Mouse (Mus musculus): ENCODE data around the gene Ramp1. TPM values are rescaled to one million over a fixed set of nuclear protein-coding genes. Genes with fewer than 3 reads are reported as not detected.

The Ramp1 gene
- total and polyA plus RNA-seq, 2 experiments from 2014 or later, result 44.1 to 46.8 TPM

GRCm38 (mm10) chr1:91257918-91258317 is 78.3 kb downstream of the Ramp1 start:
- ATAC-seq (no peak), DNase-seq (ENCODE audit: low spot score) (no peak)
- Histone ChIP-seq H3K9ac (replicated peaks; ENCODE audit: low read length) (no peak overlapping the region), H3K27me3 (ENCODE audit: insufficient read depth, low read length) (no peaks in the 10 kb centered on the region), H3K36me3 (ENCODE audit: insufficient read depth, low read length) (0 out of 2 replicates have a peak, but pooled peaks cover 4% of the 10 kb centered on the region), H3K4me1 (ENCODE audit: insufficient read depth, low read length) (no peaks in the 10 kb centered on the region), H3K4me3 (ENCODE audit: low read length) (no peak overlapping the region), H3K9me3 (ENCODE audit: low read length) (no peaks in the 10 kb centered on the region), H3K27ac (no peak overlapping the region), H3K4me2 (ENCODE audit: low read depth, low read length) (no peak overlapping the region)
- TF ChIP-seq CTCF (IDR thresholded peaks at IDR 0.05; ENCODE audit: low read depth), result no peak

- TF ChIP-seq CTCF (IDR thresholded peaks at IDR 0.05; ENCODE audit: low read depth), result no peak
- Histone ChIP-seq H3K27ac (no peak overlapping the region), H3K4me2 (ENCODE audit: low read depth, low read length) (no peak overlapping the region), H3K9ac (replicated peaks; ENCODE audit: low read length) (no peak overlapping the region), H3K36me3 (ENCODE audit: insufficient read depth, low read length) (0 out of 2 replicates have a peak, but pooled peaks cover 5% of the 10 kb centered on the region), H3K4me3 (ENCODE audit: low read length) (no peak overlapping the region), H3K4me1 (ENCODE audit: insufficient read depth, low read length) (no peaks in the 10 kb centered on the region), H3K9me3 (ENCODE audit: low read length) (no peaks in the 10 kb centered on the region), H3K27me3 (ENCODE audit: insufficient read depth, low read length) (no peaks in the 10 kb centered on the region)
- ATAC-seq (no peak), DNase-seq (ENCODE audit: low spot score) (no peak)
- 94% methylated on average over 5 of the region's 5 CpGs for WGBS
These were observed 80.2 kb downstream of the Ramp1 start for GRCm38 (mm10) chr1:91259794-91260193.

- no peak overlapping the region for H3K4me2 ChIP-seq (ENCODE audit: low read depth, low read length)
- DNase-seq (ENCODE audit: low spot score) (no peak), ATAC-seq (no peak)
- peaks cover 8% of the 10 kb centered on the region; the same call in 1 of the 2 replicates for H3K36me3 ChIP-seq (ENCODE audit: insufficient read depth, low read length)
- no peaks in the 10 kb centered on the region for H3K27me3 ChIP-seq (ENCODE audit: insufficient read depth, low read length)
- H3K9me3 ChIP-seq (ENCODE audit: low read length), result no peaks in the 10 kb centered on the region
- no peak for TF ChIP-seq CTCF (IDR thresholded peaks at IDR 0.05; ENCODE audit: low read depth)
- no peak overlapping the region for H3K4me3 ChIP-seq (ENCODE audit: low read length)
- no peak overlapping the region for H3K9ac ChIP-seq (replicated peaks; ENCODE audit: low read length)
- no peak overlapping the region for H3K27ac ChIP-seq
- no peaks in the 10 kb centered on the region for H3K4me1 ChIP-seq (ENCODE audit: insufficient read depth, low read length)
- 84% methylated on average over 7 of the region's 7 CpGs for WGBS
These were observed 82.9 kb downstream of the Ramp1 start for GRCm38 (mm10) chr1:91262508-91262907.

GRCm38 (mm10) chr1:91272260-91272659 is 92.6 kb downstream of the Ramp1 start:
- Histone ChIP-seq H3K36me3 (ENCODE audit: insufficient read depth, low read length) (peaks cover 12% of the 10 kb centered on the region), H3K9ac (replicated peaks; ENCODE audit: low read length) (no peak overlapping the region), H3K4me3 (ENCODE audit: low read length) (no peak overlapping the region), H3K4me1 (ENCODE audit: insufficient read depth, low read length) (no peaks in the 10 kb centered on the region), H3K9me3 (ENCODE audit: low read length) (no peaks in the 10 kb centered on the region), H3K27ac (no peak overlapping the region), H3K27me3 (ENCODE audit: insufficient read depth, low read length) (no peaks in the 10 kb centered on the region), H3K4me2 (ENCODE audit: low read depth, low read length) (no peak overlapping the region)
- ATAC-seq (no peak), DNase-seq (ENCODE audit: low spot score) (no peak)
- TF ChIP-seq CTCF (IDR thresholded peaks at IDR 0.05; ENCODE audit: low read depth), result no peak
- 90% methylated on average over 2 of the region's 2 CpGs for WGBS

Other genes with a start within 250 kb of the Ramp1 start
- not detected in 2 replicates for gene Prlh, start 226.7 kb upstream of the Ramp1 start, total RNA-seq (2014; rRNA removed)
- gene Prlh, start 226.7 kb upstream of the Ramp1 start, polyA plus RNA-seq (2015; fragmentation: Nextera tagmentation; extraction: Ambion mirVana), result 1.5 and 1.8 TPM in 2 replicates
- not detected in 2 replicates for gene Rab17, start 210.2 kb upstream of the Ramp1 start, total RNA-seq (2014; rRNA removed)
- 0.19 TPM in 1 of 2 replicates, not detected in the other for gene Rab17, start 210.2 kb upstream of the Ramp1 start, polyA plus RNA-seq (2015; fragmentation: Nextera tagmentation; extraction: Ambion mirVana)
- gene Lrrfip1, start 181.1 kb upstream of the Ramp1 start, total RNA-seq (2014; rRNA removed), result 20.5 and 26.9 TPM in 2 replicates
- gene Lrrfip1, start 181.1 kb upstream of the Ramp1 start, polyA plus RNA-seq (2015; fragmentation: Nextera tagmentation; extraction: Ambion mirVana), result 37.5 and 37.8 TPM in 2 replicates
- not detected in 2 replicates for gene Rbm44, start 34.7 kb upstream of the Ramp1 start, total RNA-seq (2014; rRNA removed)
- gene Rbm44, start 34.7 kb upstream of the Ramp1 start, polyA plus RNA-seq (2015; fragmentation: Nextera tagmentation; extraction: Ambion mirVana), result 0.11 and 0.25 TPM in 2 replicates
- 34.1 and 37.1 TPM in 2 replicates for gene Ube2f, start 70.5 kb downstream of the Ramp1 start, total RNA-seq (2014; rRNA removed)
- gene Ube2f, start 70.5 kb downstream of the Ramp1 start, polyA plus RNA-seq (2015; fragmentation: Nextera tagmentation; extraction: Ambion mirVana), result 46.7 and 55.5 TPM in 2 replicates
- 15.2 TPM in 2 replicates for gene Scly, start 118.5 kb downstream of the Ramp1 start, total RNA-seq (2014; rRNA removed)
- 9.7 and 9.9 TPM in 2 replicates for gene Scly, start 118.5 kb downstream of the Ramp1 start, polyA plus RNA-seq (2015; fragmentation: Nextera tagmentation; extraction: Ambion mirVana)
- 0.07 and 0.26 TPM in 2 replicates for gene Espnl, start 142.3 kb downstream of the Ramp1 start, total RNA-seq (2014; rRNA removed)
- 0.10 and 0.25 TPM in 2 replicates for gene Espnl, start 142.3 kb downstream of the Ramp1 start, polyA plus RNA-seq (2015; fragmentation: Nextera tagmentation; extraction: Ambion mirVana)
- 0.31 and 0.79 TPM in 2 replicates for gene Klhl30, start 171.2 kb downstream of the Ramp1 start, total RNA-seq (2014; rRNA removed)
- gene Klhl30, start 171.2 kb downstream of the Ramp1 start, polyA plus RNA-seq (2015; fragmentation: Nextera tagmentation; extraction: Ambion mirVana), result 0.25 and 0.29 TPM in 2 replicates
- 0.25 and 0.42 TPM in 2 replicates for gene Erfe, start 186.6 kb downstream of the Ramp1 start, total RNA-seq (2014; rRNA removed)
- gene Erfe, start 186.6 kb downstream of the Ramp1 start, polyA plus RNA-seq (2015; fragmentation: Nextera tagmentation; extraction: Ambion mirVana), result 0.15 and 0.19 TPM in 2 replicates
- gene Ilkap, start 219.0 kb downstream of the Ramp1 start, total RNA-seq (2014; rRNA removed), result 66.7 and 66.9 TPM in 2 replicates
- gene Ilkap, start 219.0 kb downstream of the Ramp1 start, polyA plus RNA-seq (2015; fragmentation: Nextera tagmentation; extraction: Ambion mirVana), result 119 and 120 TPM in 2 replicates
- 154 and 160 TPM in 2 replicates for gene Hes6, start 234.2 kb downstream of the Ramp1 start, total RNA-seq (2014; rRNA removed)
- 129 and 131 TPM in 2 replicates for gene Hes6, start 234.2 kb downstream of the Ramp1 start, polyA plus RNA-seq (2015; fragmentation: Nextera tagmentation; extraction: Ambion mirVana)